Mouse (Mus musculus) hindbrain, embryonic 11.5 days (tissue): ENCODE data around the gene Cabin1. TPM values are rescaled to one million over a fixed set of nuclear protein-coding genes. Genes with fewer than 3 reads are reported as not detected.

Experiments
- ATAC-seq: fragments of 200-750 bp; cut with Nextera tagmentation; 2 replicates; pipeline ENCODE4 v1.8.0; 2017; ENCODE audit warnings: mild to moderate bottlenecking, moderate TSS enrichment, moderate library complexity; ENCODE audit not compliant: low FRiP score
- DNase-seq: peaks from one replicate; pipeline ENCODE4 v3.0.0-alpha.2; 2015; ENCODE audit warnings: low spot score
- H3K27ac ChIP-seq: fragments of 300-500 bp; sonication (generic); 2 replicates; pipeline ENCODE4 v1.5.1; 2014; ENCODE audit warnings: mild to moderate bottlenecking, low read depth, low read length
- H3K27me3 ChIP-seq: fragments of 300-500 bp; sonication (generic); 2 replicates; pipeline ENCODE4 v1.6.1; 2014; ENCODE audit warnings: mild to moderate bottlenecking, low read length, moderate library complexity, mixed read lengths; ENCODE audit not compliant: control insufficient read depth, insufficient read depth
- H3K36me3 ChIP-seq: fragments of 300-500 bp; sonication (generic); 2 replicates; pipeline ENCODE4 v1.6.1; 2014; ENCODE audit warnings: mild to moderate bottlenecking, low read length, moderate library complexity, mixed read lengths; ENCODE audit not compliant: control insufficient read depth, insufficient read depth
- H3K4me1 ChIP-seq: fragments of 300-500 bp; sonication (generic); replicated peaks from 2 replicates; pipeline ENCODE4 v1.6.1; 2014; ENCODE audit warnings: low read length, mixed read lengths; ENCODE audit not compliant: control insufficient read depth, insufficient read depth
- H3K4me2 ChIP-seq: fragments of 300-500 bp; sonication (generic); replicated peaks from 2 replicates; pipeline ENCODE4 v1.6.1; 2014; ENCODE audit warnings: mild to moderate bottlenecking, low read depth, low read length
- H3K4me3 ChIP-seq: fragments of 300-500 bp; sonication (generic); 2 replicates; pipeline ENCODE4 v1.5.1; 2014; ENCODE audit warnings: low read depth, low read length
- H3K9ac ChIP-seq: fragments of 300-500 bp; sonication (generic); 2 replicates; pipeline ENCODE4 v1.6.1; 2014; ENCODE audit warnings: low read depth, low read length
- H3K9me3 ChIP-seq: fragments of 300-500 bp; sonication (generic); 2 replicates; pipeline ENCODE4 v1.6.1; 2016; ENCODE audit warnings: low read length; ENCODE audit not compliant: control insufficient read depth
- WGBS: fragments of 180-500 bp; shearing (Covaris S2); extraction: QIAGEN DNeasy Blood & Tissue Kit; methylation state at CpG from one replicate; pipeline ENCODE4 v1.1.7; 2014; 5-methylcytosine and 5-hydroxymethylcytosine counted together
- polyA plus RNA-seq: library from polyadenylated mRNA; unstranded; fragments of >200 nt; fragmentation: Nextera tagmentation; extraction: Ambion mirVana; gene quantifications from 2 replicates; pipeline ENCODE4 v1.2.1, GENCODE M21; 2014

The Cabin1 gene
- polyA plus RNA-seq, 1 experiment from 2014 or later, result 40.9 TPM

GRCm38 (mm10) chr10:75697693-75698092 lies 66.4 kb downstream of the Cabin1 start:
- H3K9me3 ChIP-seq, result no peaks in the 10 kb centered on the region
- 0 out of 2 replicates have a peak, but pooled peaks cover 5% of the 10 kb centered on the region for H3K36me3 ChIP-seq
- DNase-seq, result no peak
- no peak overlapping the region for H3K4me2 ChIP-seq
- no peak overlapping the region for H3K4me3 ChIP-seq
- WGBS, result 88% methylated on average over 3 of the region's 3 CpGs
- ATAC-seq, result no peak
- no peaks in the 10 kb centered on the region for H3K27me3 ChIP-seq
- no peaks in the 10 kb centered on the region for H3K4me1 ChIP-seq
- no peak overlapping the region for H3K27ac ChIP-seq
- no peak overlapping the region for H3K9ac ChIP-seq

- 90% methylated on average over 7 of the region's 7 CpGs for WGBS
- ATAC-seq (no peak), DNase-seq (no peak)
- no peaks in the 10 kb centered on the region for H3K9me3 ChIP-seq
- H3K9ac ChIP-seq, result no peak overlapping the region
- no peak overlapping the region for H3K4me2 ChIP-seq
- 0 out of 2 replicates have a peak, but pooled peaks cover 5% of the 10 kb centered on the region for H3K36me3 ChIP-seq
- H3K27ac ChIP-seq, result no peak overlapping the region
- no peaks in the 10 kb centered on the region for H3K27me3 ChIP-seq
- H3K4me1 ChIP-seq, result no peaks in the 10 kb centered on the region
- H3K4me3 ChIP-seq, result no peak overlapping the region
These were observed 67.4 kb downstream of the Cabin1 start for GRCm38 (mm10) chr10:75696597-75697355.

GRCm38 (mm10) chr10:75695521-75695920 lies 68.6 kb downstream of the Cabin1 start:
- 98% methylated on average over 2 of the region's 2 CpGs for WGBS
- no peak overlapping the region for H3K27ac ChIP-seq
- H3K4me1 ChIP-seq, result no peaks in the 10 kb centered on the region
- no peaks in the 10 kb centered on the region for H3K9me3 ChIP-seq
- ATAC-seq (no peak), DNase-seq (no peak)
- H3K4me3 ChIP-seq, result no peak overlapping the region
- no peaks in the 10 kb centered on the region for H3K27me3 ChIP-seq
- H3K4me2 ChIP-seq, result no peak overlapping the region
- no peak overlapping the region for H3K9ac ChIP-seq
- H3K36me3 ChIP-seq, result 0 out of 2 replicates have a peak, but pooled peaks cover 5% of the 10 kb centered on the region

DNA sequence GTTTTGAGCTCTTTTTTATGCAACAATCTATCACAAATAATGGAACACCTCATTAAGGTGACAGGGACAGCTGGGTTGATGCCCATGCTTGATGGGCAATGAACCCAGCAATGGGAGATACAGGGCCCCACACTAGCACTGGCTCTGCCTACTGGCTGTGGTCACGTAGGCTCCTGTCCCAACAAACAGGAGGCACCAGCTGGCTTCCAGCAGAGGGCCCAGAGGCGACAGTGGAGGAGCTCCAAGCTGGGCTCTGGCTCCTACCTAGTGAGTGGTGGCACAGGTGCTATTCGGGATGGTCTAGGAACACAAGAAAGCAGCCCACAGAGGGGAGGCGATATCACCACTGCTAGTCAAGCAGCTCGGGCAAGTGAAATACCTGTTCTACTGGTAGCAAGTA lies 69.1 kb downstream of the Cabin1 start:
- Histone ChIP-seq H3K27me3 (no peaks in the 10 kb centered on the region), H3K4me2 (no peak overlapping the region), H3K27ac (no peak overlapping the region), H3K9me3 (no peaks in the 10 kb centered on the region), H3K36me3 (0 out of 2 replicates have a peak, but pooled peaks cover 5% of the 10 kb centered on the region), H3K4me3 (no peak overlapping the region), H3K9ac (no peak overlapping the region), H3K4me1 (no peaks in the 10 kb centered on the region)
- WGBS, result 97% methylated on average over 5 of the region's 5 CpGs
- no peak for ATAC-seq
- DNase-seq, result no peak

- Histone ChIP-seq H3K4me3 (no peak overlapping the region), H3K9me3 (no peaks in the 10 kb centered on the region), H3K9ac (no peak overlapping the region), H3K27ac (no peak overlapping the region), H3K27me3 (no peaks in the 10 kb centered on the region), H3K4me1 (no peaks in the 10 kb centered on the region), H3K36me3 (0 out of 2 replicates have a peak, but pooled peaks cover 5% of the 10 kb centered on the region), H3K4me2 (no peak overlapping the region)
- ATAC-seq (no peak), DNase-seq (no peak)
- WGBS, result 92% methylated on average over 9 of the region's 9 CpGs
These were observed 69.6 kb downstream of the Cabin1 start for GRCm38 (mm10) chr10:75694567-75694966.

DNA sequence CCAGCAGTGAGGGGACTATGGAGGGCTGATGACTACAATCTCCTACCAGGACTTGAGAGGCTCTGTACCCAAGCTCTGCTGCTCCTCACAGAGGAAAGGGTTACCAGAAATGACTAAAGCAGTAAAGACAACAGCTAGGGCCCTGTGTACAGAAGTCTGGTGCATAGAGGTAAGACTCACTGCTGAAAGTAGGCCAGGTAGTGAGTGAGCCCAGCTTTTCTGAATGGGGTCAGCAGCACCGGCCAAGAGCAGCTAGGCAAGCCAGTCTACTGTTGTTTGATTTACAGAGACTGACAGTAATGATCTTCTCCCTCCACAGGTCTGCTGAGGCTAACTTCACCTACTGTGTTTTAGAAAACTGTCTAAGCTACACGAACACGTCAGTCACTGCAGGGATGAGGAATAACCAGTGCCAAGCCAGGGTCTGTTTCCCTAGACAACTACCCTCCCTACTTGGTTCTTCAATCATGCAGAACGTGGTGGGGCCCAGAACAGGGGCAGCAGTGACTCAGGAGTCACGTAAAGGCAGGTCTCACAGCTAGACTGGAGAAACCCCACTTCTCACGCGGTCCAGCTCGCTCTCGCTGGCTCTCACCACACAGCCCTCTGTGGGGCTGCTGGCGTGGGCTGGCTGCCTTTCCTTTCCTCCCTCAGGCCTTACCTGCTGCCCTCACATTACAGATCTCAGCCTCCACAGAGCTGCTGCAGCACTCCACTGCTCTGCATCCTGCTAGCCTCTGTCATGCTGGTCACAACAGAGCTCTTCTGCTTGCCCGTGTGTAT lies 70.5 kb downstream of the Cabin1 start:
- Histone ChIP-seq H3K27me3 (no peaks in the 10 kb centered on the region), H3K36me3 (0 out of 2 replicates have a peak, but pooled peaks cover 2% of the 10 kb centered on the region), H3K9ac (no peak overlapping the region), H3K4me3 (no peak overlapping the region), H3K9me3 (no peaks in the 10 kb centered on the region), H3K4me2 (no peak overlapping the region), H3K4me1 (no peaks in the 10 kb centered on the region), H3K27ac (no peak overlapping the region)
- no peak for DNase-seq
- no peak for ATAC-seq
- WGBS, result 88% methylated on average over 11 of the region's 11 CpGs

DNA sequence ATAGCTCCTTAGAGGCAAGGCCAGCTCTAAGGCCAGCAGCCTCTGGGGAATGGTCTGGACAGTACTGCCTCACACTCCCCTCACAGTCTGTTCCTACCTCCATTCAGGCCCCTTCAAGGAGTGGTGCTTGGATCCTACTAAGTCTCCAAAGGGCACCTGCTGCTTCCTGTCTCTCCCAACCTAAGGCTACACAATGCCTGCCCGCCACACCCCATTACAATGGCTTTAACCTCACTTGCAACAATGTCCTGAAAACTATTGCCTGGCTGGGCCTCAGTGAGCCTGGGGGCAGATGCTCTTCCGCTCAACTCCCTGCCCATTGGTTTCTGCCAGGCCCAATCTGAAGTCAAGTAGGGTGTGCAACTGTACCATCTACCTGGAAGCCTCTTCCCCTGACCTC lies 75.5 kb downstream of the Cabin1 start:
- Histone ChIP-seq H3K27me3 (no peaks in the 10 kb centered on the region), H3K4me2 (no peak overlapping the region), H3K9me3 (no peaks in the 10 kb centered on the region), H3K4me3 (no peak overlapping the region), H3K27ac (no peak overlapping the region), H3K4me1 (0 out of 2 replicates have a peak, but pooled peaks cover 5% of the 10 kb centered on the region), H3K36me3 (no peaks in the 10 kb centered on the region), H3K9ac (no peak overlapping the region)
- 88% methylated on average over 2 of the region's 2 CpGs for WGBS
- DNase-seq (no peak), ATAC-seq (no peak)

DNA sequence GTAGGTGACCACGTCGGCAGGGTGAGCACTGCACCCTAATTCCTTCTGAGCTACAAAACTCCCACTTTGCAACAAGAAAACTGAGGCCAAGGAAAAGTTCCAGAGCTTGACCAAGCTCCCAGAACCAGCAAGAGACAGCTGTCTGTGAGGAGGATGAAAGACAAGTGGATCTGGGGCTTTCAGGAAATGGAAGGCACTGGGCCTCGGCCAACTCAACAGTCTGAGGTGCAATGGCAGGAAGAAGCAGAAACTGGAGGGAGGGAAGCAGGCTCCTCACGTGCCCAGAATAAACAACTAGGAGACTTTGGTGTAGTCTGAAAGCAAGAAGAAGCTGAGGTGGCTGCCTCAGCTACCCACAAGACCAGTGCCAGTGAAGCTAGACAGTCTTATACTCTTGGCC lies 77.4 kb downstream of the Cabin1 start:
- Histone ChIP-seq H3K9ac (no peak overlapping the region), H3K27me3 (no peaks in the 10 kb centered on the region), H3K4me3 (no peak overlapping the region), H3K9me3 (no peaks in the 10 kb centered on the region), H3K27ac (no peak overlapping the region), H3K36me3 (no peaks in the 10 kb centered on the region), H3K4me2 (no peak overlapping the region), H3K4me1 (0 out of 2 replicates have a peak, but pooled peaks cover 5% of the 10 kb centered on the region)
- 87% methylated on average over 4 of the region's 4 CpGs for WGBS
- ATAC-seq (no peak), DNase-seq (no peak)
